Mouse (Mus musculus) kidney, adult 2 months (tissue): ENCODE results near the gene Ficd.
"Not testable (repeated sequence)": the region's sequence is repeated elsewhere in the genome, so short reads cannot be mapped to it uniquely, and the experiment has no call there.

Experiments
- CTCF ChIP-seq: fragments of 200-500 bp; conservative IDR thresholded peaks from 2 replicates; pipeline ENCODE4 v1.5.1; 2011; ENCODE audit warnings: low read depth, mild to moderate bottlenecking, control low read depth, low read length, moderate library complexity, mixed read lengths; ENCODE audit not compliant: insufficient read depth, insufficient read length
- POLR2A ChIP-seq: fragments of 200-500 bp; IDR thresholded peaks from one replicate; pipeline ENCODE4 v1.6.1; 2011; ENCODE audit warnings: low read depth, low read length, control low read depth

DNA sequence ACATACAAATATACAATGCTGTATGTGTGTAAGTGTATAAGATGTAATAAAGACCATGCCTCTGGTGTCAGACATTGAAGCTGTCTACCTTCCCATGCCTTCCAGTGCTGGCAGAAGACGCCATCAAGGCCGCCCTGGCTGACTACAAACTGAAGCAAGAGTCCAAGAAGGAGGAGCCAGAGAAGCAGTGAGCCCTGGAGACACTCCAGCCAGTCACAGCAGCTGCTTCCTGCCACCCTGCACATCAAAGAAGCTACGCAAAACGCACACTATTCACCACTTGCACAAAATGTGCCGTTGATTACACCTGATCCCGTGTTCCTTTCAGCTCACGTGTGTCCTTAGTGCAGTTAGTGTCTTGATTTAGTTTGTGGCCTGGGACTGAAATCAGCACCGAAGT, 42.1 kb downstream of the Ficd start:
- not testable (repeated sequence) for TF ChIP-seq CTCF, POLR2A
